ENCODE assay signal across 8 mouse cellular contexts in genomic region chr17:12210544-12211132, GRCm38 (mm10).
DNase-seq lines count a peak whose midpoint lies in the region; ATAC-seq lines count a peak whose summit lies in the region.

No protein-coding gene starts in this region.

- H3K36me3 ChIP-seq in forebrain, embryonic 15.5 days, result peaks cover 19% of the 10 kb centered on the region
- H3K36me3 ChIP-seq in hindbrain, embryonic 14.5 days (replicated peaks; ENCODE audit: control insufficient read depth, insufficient read depth), result peaks cover 46% of the 10 kb centered on the region

- H3K4me1 ChIP-seq in forebrain, embryonic 15.5 days, result peaks cover 39% of the 10 kb centered on the region
- H3K4me1 ChIP-seq in hindbrain, embryonic 14.5 days (replicated peaks; ENCODE audit: control insufficient read depth, insufficient read depth, low read length), result peaks cover 19% of the 10 kb centered on the region

- H3K9me3 ChIP-seq in forebrain, embryonic 15.5 days, result no peaks in the 10 kb centered on the region
- H3K9me3 ChIP-seq in hindbrain, embryonic 14.5 days (ENCODE audit: control insufficient read depth, low read length), result no peaks in the 10 kb centered on the region

- H3K4me3 ChIP-seq in forebrain, embryonic 15.5 days, result no peak overlapping the region
- no peak overlapping the region for H3K4me3 ChIP-seq in hindbrain, embryonic 14.5 days (replicated peaks; ENCODE audit: low read length)

- H3K27ac ChIP-seq in forebrain, embryonic 15.5 days (replicated peaks), result no peak overlapping the region
- H3K27ac ChIP-seq in hindbrain, embryonic 14.5 days, result no peak overlapping the region

- H3K27me3 ChIP-seq in forebrain, embryonic 15.5 days, result no peaks in the 10 kb centered on the region
- no peaks in the 10 kb centered on the region for H3K27me3 ChIP-seq in hindbrain, embryonic 14.5 days (ENCODE audit: control insufficient read depth, insufficient read depth, low read length)

- WGBS in forebrain, embryonic 15.5 days, result 34% methylated on average over 8 of the region's 8 CpGs
- WGBS in hindbrain, embryonic 14.5 days, result 38% methylated on average over 8 of the region's 8 CpGs

- ATAC-seq in cerebellum, adult (ENCODE audit: insufficient number of reproducible peaks, low FRiP score, low TSS enrichment), result peak; percentile 56; the same call in 1 of the 2 replicates
- peak; percentile 45 for ATAC-seq in forebrain, embryonic 15.5 days (replicated peaks)
- 0 out of 2 replicates have a peak, but pooled peaks have one; percentile 35 for ATAC-seq in hindbrain, embryonic 14.5 days (ENCODE audit: low FRiP score)

- no peak overlapping the region for H3K4me2 ChIP-seq in forebrain, embryonic 15.5 days (replicated peaks)
- no peak overlapping the region for H3K4me2 ChIP-seq in hindbrain, embryonic 14.5 days (replicated peaks)

- DNase-seq in Muller cell, postnatal 12 days (ENCODE audit: inconsistent ontology term), result peak; percentile 58
- peak; percentile 87 for DNase-seq in hindbrain, embryonic 14.5 days (ENCODE audit: low spot score)
- DNase-seq in layer of hippocampus, postnatal 25 days (ENCODE audit: extremely low spot score in 1 of 2, low spot score in 1 of 2), result peak; percentile 91 to 99
- DNase-seq in lung, postnatal 25 days (ENCODE audit: low spot score), result peak; percentile 85
- DNase-seq in right cerebral cortex, adult 2 months (ENCODE audit: low spot score in 2 of 2), result peak; percentile 85 to 89
- peak; percentile 67 for DNase-seq in urinary bladder, postnatal 10 days (ENCODE audit: low spot score)

- H3K9ac ChIP-seq in forebrain, embryonic 15.5 days (replicated peaks), result no peak overlapping the region
- H3K9ac ChIP-seq in hindbrain, embryonic 14.5 days, result no peak overlapping the region
